Mouse (Mus musculus) forebrain, embryonic 10.5 days (tissue): ENCODE measurements at regions not wholly inside any gene's neighbourhood (a gene's known extent, or its start where the extent isn't known, plus 50 kb on each side); places are given as distances from the start of the nearest gene placed in this dataset.

Source experiments
- DNase-seq: peaks from one replicate; pipeline ENCODE4 v3.0.0-alpha.2; 2017; ENCODE audit warnings: low spot score; ENCODE audit errors: extremely low spot score
- H3K27ac ChIP-seq: fragments of 300-500 bp; sonication (generic); 2 replicates; pipeline ENCODE4 v1.5.1; 2016; ENCODE audit warnings: mild to moderate bottlenecking
- H3K27me3 ChIP-seq: fragments of 300-500 bp; sonication (generic); 2 replicates; pipeline ENCODE4 v1.6.1; 2016; ENCODE audit warnings: mild to moderate bottlenecking; ENCODE audit not compliant: poor library complexity, severe bottlenecking
- H3K36me3 ChIP-seq: fragments of 300-500 bp; sonication (generic); replicated peaks from 2 replicates; pipeline ENCODE4 v1.6.1; 2016; ENCODE audit warnings: mild to moderate bottlenecking, moderate library complexity
- H3K4me1 ChIP-seq: fragments of 300-500 bp; sonication (generic); 2 replicates; pipeline ENCODE4 v1.6.1; 2016
- H3K4me3 ChIP-seq: fragments of 300-500 bp; sonication (generic); 2 replicates; pipeline ENCODE4 v1.5.1; 2016; ENCODE audit warnings: mild to moderate bottlenecking, moderate library complexity
- H3K9me3 ChIP-seq: fragments of 300-500 bp; sonication (generic); 2 replicates; pipeline ENCODE4 v1.6.1; 2016; ENCODE audit warnings: mild to moderate bottlenecking, moderate library complexity
- WGBS: fragments of 180-500 bp; shearing (Covaris S2); methylation state at CpG from one replicate; pipeline ENCODE4 v1.1.7; 2016; 5-methylcytosine and 5-hydroxymethylcytosine counted together

DNA sequence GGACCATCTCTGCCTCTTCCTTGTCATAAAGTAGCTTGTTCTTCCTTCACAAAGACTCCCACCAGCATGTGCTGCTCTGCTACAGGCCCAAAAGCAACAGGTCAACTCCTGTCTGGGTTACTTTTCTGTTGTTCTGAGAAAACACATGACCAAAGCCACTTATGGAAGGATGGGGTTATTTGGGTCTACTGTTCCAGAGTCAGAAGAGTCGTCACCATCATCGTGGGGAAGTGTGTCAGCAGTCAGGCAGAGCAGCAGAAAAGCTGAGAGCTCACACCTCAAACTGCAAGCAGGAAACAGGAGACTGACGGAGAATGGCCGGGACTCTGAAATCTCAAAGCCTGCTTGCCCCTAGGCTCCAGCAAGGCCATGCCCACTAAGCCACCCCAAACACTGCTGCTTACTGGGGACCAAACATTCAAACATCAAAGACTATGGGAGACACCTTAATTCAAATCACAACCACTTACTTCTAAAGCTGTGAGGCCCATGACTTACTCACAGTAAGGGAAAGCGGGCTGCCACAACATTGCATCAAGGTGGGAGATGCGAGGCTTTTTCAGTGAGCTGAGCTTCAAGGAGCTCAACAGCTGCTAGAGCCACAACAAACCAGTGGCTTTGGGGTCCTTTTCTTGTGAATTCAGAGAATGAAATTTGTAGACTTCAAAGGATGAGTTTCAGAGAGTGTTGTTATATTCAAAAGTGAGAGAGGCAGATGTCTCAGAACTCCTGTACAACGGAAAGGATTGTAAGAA, 96.6 kb upstream of the Hs6st1 start:
- WGBS = 56% methylated on average over 7 of the region's 7 CpGs
- DNase-seq = no peak
- Histone ChIP-seq H3K4me3 (no peak overlapping the region), H3K27ac (no peak overlapping the region; the same call in 1 of the 2 replicates), H3K4me1 (peaks cover 26% of the 10 kb centered on the region; the same call in 1 of the 2 replicates), H3K27me3 (no peaks in the 10 kb centered on the region), H3K9me3 (no peaks in the 10 kb centered on the region), H3K36me3 (no peaks in the 10 kb centered on the region)

DNA sequence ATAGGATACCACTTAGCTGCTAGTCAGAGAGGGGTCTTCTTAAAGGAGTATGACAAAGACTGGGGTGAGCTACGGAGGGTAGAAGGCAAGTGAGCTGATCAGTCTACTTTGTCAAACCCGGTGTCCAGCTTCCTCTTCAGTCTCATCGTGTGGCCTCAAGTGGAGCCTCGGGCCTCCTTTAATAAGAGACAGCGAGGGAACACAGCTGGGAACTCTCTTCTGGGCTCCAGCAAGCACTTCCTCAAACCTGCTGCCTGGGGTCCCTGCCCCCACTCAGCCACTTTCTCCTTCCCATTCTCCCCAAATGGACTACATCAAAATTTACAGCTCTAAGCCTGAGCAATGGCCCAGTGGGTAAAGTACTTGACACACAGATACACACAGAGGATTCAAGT, 96.0 kb upstream of the Hs6st1 start:
- H3K27ac ChIP-seq = 0 out of 2 replicates have a peak overlapping the region, but pooled peaks have one; percentile 20
- no peaks in the 10 kb centered on the region for H3K9me3 ChIP-seq
- H3K36me3 ChIP-seq = no peaks in the 10 kb centered on the region
- no peak for DNase-seq
- peaks cover 26% of the 10 kb centered on the region; the same call in 1 of the 2 replicates for H3K4me1 ChIP-seq
- H3K4me3 ChIP-seq = no peak overlapping the region
- WGBS = 48% methylated on average over 5 of the region's 5 CpGs
- no peaks in the 10 kb centered on the region for H3K27me3 ChIP-seq

DNA sequence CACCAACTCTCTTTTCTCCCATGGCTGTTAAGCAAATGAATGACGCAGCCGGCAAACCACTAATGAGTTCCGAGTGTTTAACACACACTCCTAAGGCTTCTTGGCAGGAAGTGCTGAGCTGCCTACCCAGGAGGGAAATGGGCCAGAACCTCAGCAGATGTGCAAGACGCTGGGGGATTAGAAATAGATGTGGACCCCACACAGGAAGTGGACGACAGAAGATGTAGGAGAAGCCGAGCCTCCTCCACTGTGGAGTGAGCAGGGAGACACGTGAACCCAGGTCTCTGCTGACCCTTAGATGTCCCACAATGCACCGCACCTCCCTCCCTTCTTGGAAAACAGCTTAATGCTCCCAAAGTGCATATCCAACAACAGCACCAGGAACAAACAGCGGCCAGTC, 94.8 kb upstream of the Hs6st1 start:
- Histone ChIP-seq H3K9me3 (no peaks in the 10 kb centered on the region), H3K4me3 (no peak overlapping the region), H3K36me3 (no peaks in the 10 kb centered on the region), H3K27me3 (no peaks in the 10 kb centered on the region), H3K4me1 (peaks cover 26% of the 10 kb centered on the region; the same call in 1 of the 2 replicates), H3K27ac (no peak overlapping the region)
- DNase-seq = no peak
- 72% methylated on average over 9 of the region's 9 CpGs for WGBS

DNA sequence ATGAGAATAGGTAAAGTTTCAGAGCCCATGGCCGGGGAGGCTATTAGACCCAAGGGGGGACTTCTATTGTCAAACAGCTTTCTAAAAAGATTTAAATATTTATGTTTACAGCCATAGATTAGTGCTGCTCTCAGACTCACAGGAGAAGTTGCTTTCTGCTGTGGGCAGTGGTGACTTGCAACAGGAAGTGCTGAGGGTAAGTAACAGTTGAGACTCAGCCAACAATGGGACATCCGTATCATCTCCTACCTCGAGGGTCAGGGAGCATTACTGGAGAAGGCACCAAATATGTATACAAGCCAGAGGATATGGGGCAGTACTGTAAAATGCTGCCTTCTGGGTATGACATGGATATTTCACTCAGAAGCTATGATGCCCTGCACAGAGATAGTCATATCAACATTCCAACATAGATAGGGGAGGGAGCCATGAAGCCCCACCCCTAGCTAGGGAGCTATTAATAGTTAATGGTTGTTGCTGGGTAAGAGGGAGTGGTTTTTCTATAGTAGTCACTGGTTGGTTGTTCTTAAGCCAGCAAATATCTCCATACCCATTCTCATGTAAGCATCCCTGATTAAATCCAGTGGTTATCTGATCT, 92.5 kb upstream of the Hs6st1 start:
- WGBS = 87% methylated on average over 3 of the region's 3 CpGs
- Histone ChIP-seq H3K27me3 (no peaks in the 10 kb centered on the region), H3K36me3 (no peaks in the 10 kb centered on the region), H3K9me3 (no peaks in the 10 kb centered on the region), H3K27ac (no peak overlapping the region), H3K4me3 (no peak overlapping the region), H3K4me1 (peaks cover 26% of the 10 kb centered on the region; the same call in 1 of the 2 replicates)
- DNase-seq = no peak

DNA sequence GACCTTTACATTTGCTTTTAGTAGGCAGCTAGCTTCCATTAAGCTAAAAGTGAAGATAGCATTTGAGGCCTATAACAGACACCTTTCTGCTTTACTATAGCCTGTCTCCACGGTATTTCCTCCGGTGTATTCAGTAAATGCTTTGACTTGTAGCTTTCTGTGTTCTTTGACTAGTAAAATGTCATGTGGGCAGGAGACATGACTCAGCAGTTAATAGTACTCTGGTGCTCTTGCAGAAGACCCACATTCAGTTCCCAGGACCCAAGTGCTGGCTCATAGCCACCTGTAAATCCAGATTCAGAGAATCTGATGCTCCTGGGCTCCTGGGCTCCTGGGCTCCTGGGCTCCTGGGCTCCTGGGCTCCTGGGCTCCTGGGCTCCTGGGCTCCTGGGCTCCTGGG, 91.7 kb upstream of the Hs6st1 start:
- WGBS = 90% methylated on average over 2 of the region's 2 CpGs
- H3K4me3 ChIP-seq = no peak overlapping the region
- H3K4me1 ChIP-seq = peaks cover 19% of the 10 kb centered on the region; the same call in 1 of the 2 replicates
- DNase-seq = no peak
- H3K9me3 ChIP-seq = no peaks in the 10 kb centered on the region
- no peak overlapping the region for H3K27ac ChIP-seq
- H3K36me3 ChIP-seq = no peaks in the 10 kb centered on the region
- H3K27me3 ChIP-seq = no peaks in the 10 kb centered on the region

DNA sequence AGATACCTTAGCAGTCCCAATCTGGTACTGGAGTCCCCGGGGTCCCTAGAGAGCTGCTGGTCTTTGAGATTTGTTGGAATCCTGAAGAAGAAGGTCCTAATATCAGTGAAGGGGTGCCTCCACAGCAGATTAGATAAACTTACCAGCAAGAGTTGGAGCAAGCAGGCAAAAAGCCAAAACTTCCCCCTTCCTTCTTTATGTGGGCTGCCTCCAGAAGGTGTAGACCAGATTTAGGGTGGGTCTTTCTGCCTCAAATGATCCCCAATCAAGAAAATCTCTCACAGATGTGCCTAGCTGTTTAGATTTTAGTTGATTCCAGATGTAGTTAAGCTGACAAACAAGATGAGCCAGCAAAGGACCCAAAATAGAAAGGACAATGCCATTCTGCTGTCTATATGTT, 90.1 kb upstream of the Hs6st1 start:
- Histone ChIP-seq H3K27ac (no peak overlapping the region), H3K27me3 (no peaks in the 10 kb centered on the region), H3K4me1 (peaks cover 23% of the 10 kb centered on the region), H3K9me3 (no peaks in the 10 kb centered on the region), H3K4me3 (no peak overlapping the region), H3K36me3 (no peaks in the 10 kb centered on the region)
- DNase-seq = no peak
- 85% methylated on average over 1 of the region's 1 CpGs for WGBS

DNA sequence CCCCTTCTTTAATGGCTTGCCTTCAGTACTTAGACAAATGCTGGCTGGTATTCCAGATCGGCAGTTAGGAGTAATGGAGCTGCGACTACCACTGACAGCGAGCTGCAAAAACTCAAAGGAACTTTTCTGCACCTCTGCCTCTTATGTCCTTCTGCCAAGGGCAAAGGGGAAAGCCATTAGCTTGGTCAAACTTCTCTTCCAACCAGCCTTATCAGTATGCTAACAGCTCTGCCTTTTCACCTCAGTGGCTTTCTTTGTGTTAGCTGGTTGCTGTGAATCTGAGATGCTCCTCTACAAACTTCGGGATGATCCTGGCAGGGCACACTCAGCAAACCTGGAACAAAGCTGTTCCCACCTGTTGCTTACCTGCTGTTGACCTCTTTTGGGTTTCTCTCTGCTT, 89.4 kb upstream of the Hs6st1 start:
- H3K9me3 ChIP-seq = no peaks in the 10 kb centered on the region
- peaks cover 19% of the 10 kb centered on the region for H3K4me1 ChIP-seq
- no peaks in the 10 kb centered on the region for H3K27me3 ChIP-seq
- WGBS = 91% methylated on average over 4 of the region's 4 CpGs
- H3K4me3 ChIP-seq = no peak overlapping the region
- H3K36me3 ChIP-seq = no peaks in the 10 kb centered on the region
- DNase-seq = no peak
- H3K27ac ChIP-seq = no peak overlapping the region

DNA sequence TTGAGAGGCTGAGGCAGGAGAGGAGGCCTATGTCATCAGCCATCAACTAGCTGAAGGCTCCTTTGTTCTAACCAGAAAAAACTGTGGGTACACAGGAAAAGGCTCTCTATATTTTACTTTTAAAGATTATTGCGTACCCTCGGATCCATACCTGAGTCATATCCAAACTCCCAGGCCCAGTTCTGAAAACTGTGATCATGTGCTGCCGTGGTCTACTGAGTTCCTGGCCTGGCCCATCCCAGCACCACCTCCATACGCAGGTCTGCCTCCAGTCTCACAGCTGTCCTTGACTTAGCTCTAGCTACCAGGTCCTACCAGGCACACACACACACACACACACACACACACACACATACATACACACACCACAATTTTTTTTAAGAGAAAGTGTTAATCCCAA, 87.0 kb upstream of the Hs6st1 start:
- Histone ChIP-seq H3K4me1 (peaks cover 12% of the 10 kb centered on the region), H3K27me3 (no peaks in the 10 kb centered on the region), H3K9me3 (no peaks in the 10 kb centered on the region), H3K4me3 (no peak overlapping the region), H3K36me3 (no peaks in the 10 kb centered on the region), H3K27ac (no peak overlapping the region)
- WGBS = 91% methylated on average over 4 of the region's 4 CpGs
- DNase-seq = no peak

DNA sequence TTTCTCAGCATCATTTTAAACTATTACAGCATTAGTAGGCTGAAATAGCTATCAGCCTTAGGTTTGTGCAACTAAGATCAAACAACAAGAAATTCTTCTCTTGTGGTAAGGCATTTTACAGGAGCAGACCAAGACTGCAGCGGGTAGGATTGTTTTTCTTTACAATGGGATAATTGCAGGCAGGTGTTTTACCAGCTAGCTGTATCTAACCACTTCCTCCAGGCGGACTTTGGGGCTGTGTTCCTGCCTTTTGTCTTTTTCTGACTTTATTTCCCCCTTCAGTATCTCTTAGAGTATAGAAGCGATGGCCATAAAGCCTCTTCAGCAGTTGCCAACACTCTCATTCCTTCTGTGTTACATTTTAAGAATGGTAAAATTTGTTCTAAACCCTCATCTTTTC, 84.8 kb upstream of the Hs6st1 start:
- no peak overlapping the region for H3K4me3 ChIP-seq
- H3K4me1 ChIP-seq = peaks cover 12% of the 10 kb centered on the region
- H3K36me3 ChIP-seq = no peaks in the 10 kb centered on the region
- WGBS = 72% methylated on average over 3 of the region's 3 CpGs
- H3K27ac ChIP-seq = no peak overlapping the region
- DNase-seq = no peak
- no peaks in the 10 kb centered on the region for H3K9me3 ChIP-seq
- no peaks in the 10 kb centered on the region for H3K27me3 ChIP-seq

DNA sequence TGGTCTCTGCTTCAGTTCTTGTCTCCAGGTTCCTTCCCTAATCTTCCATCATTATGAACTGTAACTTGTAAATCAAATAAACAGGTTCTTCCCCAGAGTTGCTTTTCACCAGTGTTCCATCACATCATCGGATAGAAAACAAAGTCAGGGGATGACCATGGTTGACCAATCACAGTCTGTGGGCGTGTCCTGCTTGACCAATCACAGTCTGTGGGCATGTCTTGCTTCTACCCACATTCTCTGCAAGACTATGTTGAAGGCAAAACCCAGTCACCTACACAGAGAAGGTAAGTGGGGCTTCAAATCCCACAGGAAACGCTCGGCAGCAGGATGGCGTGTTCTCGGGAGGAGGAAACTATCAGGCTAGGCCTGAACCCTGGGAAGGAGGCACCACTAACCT, 82.9 kb upstream of the Hs6st1 start:
- no peaks in the 10 kb centered on the region for H3K27me3 ChIP-seq
- H3K4me3 ChIP-seq = no peak overlapping the region
- H3K36me3 ChIP-seq = no peaks in the 10 kb centered on the region
- WGBS = 93% methylated on average over 6 of the region's 6 CpGs
- no peak for DNase-seq
- H3K27ac ChIP-seq = no peak overlapping the region
- H3K4me1 ChIP-seq = peaks cover 12% of the 10 kb centered on the region
- H3K9me3 ChIP-seq = peaks cover 7% of the 10 kb centered on the region; the same call in 1 of the 2 replicates

DNA sequence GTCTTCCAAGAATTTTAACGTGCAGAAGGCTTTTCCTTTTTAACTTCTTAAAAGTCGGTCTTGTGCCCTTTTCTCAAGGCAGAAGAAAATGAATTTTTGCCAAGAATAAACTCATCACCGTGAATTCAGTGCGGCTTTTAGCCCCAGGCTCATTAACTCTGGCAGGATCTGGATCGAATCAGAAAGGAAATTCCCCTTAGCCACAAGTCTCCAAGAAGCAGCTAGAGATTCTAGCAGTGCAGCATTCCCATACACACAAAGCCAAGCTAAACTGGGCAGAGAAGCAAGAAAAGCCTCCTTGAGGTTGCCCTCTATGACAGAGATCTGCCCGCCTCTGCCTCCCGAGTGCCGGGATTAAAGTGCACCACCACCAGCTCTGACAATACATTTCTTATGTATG, 81.5 kb upstream of the Hs6st1 start:
- H3K4me1 ChIP-seq = peaks cover 12% of the 10 kb centered on the region
- 91% methylated on average over 8 of the region's 8 CpGs for WGBS
- no peaks in the 10 kb centered on the region for H3K36me3 ChIP-seq
- H3K4me3 ChIP-seq = no peak overlapping the region
- peaks cover 13% of the 10 kb centered on the region; the same call in 1 of the 2 replicates for H3K9me3 ChIP-seq
- H3K27me3 ChIP-seq = no peaks in the 10 kb centered on the region
- no peak for DNase-seq
- no peak overlapping the region for H3K27ac ChIP-seq

DNA sequence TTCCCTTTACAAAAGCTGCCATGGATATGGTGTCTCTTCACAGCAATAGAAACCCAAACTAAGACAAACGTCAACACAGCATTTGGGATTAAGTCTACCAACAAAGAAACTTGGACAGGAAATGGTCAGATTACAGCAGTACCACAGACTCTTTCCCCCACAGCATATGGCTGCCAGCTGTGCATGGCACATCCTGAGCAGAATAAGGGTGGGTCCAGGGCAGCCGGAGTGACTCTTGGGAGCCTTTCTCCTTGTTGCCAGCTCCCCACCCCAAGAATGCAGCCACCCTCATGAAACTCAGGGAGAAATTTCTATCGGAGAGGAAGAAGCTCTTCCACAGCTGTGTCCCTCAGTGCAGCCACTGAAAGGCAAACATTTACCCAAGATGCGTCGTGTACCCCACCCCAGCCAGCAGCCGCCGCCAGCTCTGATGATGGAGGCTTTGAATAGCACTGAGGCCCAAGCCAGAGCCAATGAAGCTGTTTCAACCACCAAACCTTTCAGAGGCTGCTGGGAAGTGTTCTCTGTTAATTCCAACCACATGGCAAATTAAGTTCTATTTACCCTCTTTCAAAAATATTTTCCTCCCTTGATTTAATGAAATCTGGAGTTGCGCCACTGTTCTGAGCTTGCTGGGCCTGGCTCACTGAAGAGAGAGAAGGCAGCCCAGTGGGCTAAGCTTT, 75.8 kb upstream of the Hs6st1 start:
- peaks cover 10% of the 10 kb centered on the region; the same call in 1 of the 2 replicates for H3K4me1 ChIP-seq
- no peaks in the 10 kb centered on the region for H3K36me3 ChIP-seq
- WGBS = 78% methylated on average over 8 of the region's 8 CpGs
- H3K4me3 ChIP-seq = no peak overlapping the region
- H3K27ac ChIP-seq = 0 out of 2 replicates have a peak overlapping the region, but pooled peaks have one; percentile 36
- peaks cover 13% of the 10 kb centered on the region; the same call in 1 of the 2 replicates for H3K9me3 ChIP-seq
- H3K27me3 ChIP-seq = no peaks in the 10 kb centered on the region
- no peak for DNase-seq

DNA sequence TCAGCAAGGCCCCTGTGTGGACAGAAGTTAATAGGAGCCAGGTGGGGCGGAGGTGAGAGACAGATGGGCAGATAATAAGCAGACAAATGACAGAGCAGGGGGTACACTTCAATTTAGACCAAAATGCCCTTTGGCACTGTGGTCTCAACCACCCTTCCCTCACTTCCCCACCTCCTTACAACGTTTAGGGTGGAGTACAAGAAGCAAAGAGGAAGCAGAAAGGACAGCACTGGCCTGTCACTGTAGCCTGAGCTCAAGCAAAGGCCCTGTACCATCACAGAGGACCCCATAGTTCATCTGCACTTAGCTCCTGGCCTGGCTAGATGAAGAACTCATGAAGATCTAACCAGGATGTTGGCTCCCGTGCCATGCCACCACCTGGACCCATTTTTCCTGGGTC, 75.3 kb upstream of the Hs6st1 start:
- 70% methylated on average over 3 of the region's 3 CpGs for WGBS
- Histone ChIP-seq H3K4me1 (peaks cover 10% of the 10 kb centered on the region; the same call in 1 of the 2 replicates), H3K27me3 (no peaks in the 10 kb centered on the region), H3K4me3 (no peak overlapping the region), H3K9me3 (peaks cover 13% of the 10 kb centered on the region; the same call in 1 of the 2 replicates), H3K27ac (0 out of 2 replicates have a peak overlapping the region, but pooled peaks have one; percentile 36), H3K36me3 (no peaks in the 10 kb centered on the region)
- no peak for DNase-seq
